In the genomic region with DNA sequence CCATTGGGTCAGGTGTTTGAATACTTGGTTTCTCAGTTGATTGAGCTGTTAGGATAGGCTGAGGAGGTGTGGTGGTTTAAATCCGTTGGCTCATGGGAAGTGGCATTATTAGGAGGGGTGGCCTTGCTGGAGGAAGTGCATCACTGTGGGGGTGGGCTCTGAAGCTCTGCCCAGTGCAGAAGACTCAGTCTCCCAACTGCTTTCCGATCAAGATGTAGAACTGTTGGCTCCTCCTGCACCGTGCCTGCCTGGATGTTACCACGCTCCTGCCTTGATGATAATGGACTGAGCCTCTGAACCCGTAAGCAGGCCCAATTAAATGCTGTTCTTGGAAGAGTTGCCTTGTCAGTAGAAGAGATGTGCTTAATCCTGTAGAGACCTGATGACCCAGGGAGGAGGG, we compare ENCODE assay signal across 24 mouse cellular contexts.
DNase-seq lines count a peak whose midpoint lies in the region; ATAC-seq and TF ChIP-seq lines count a peak whose summit lies in the region.
"Had no signal": no experiment of that assay in that cellular context is flagged by ENCODE, and none has a peak within 500 bp of the region (broad histone marks: within the 10 kb centered on the region; RNA-seq: fewer than 3 reads in every experiment).

No protein-coding gene starts in this region.

- peaks cover 7% of the 10 kb centered on the region for H3K36me3 ChIP-seq in heart, embryonic 12.5 days
- H3K36me3 ChIP-seq in midbrain, embryonic 11.5 days (ENCODE audit: control insufficient read depth, insufficient read depth, low read length) = no peaks in the 10 kb centered on the region
- no peaks in the 10 kb centered on the region; the same call in 1 of the 2 replicates for H3K36me3 ChIP-seq in midbrain, postnatal 0 days (ENCODE audit: insufficient read depth, low read length)
- H3K36me3 ChIP-seq in stomach, embryonic 14.5 days (ENCODE audit: control insufficient read depth, insufficient read depth, low read length) = no peaks in the 10 kb centered on the region; the same call in 1 of the 2 replicates
- H3K36me3 ChIP-seq in stomach, postnatal 0 days (ENCODE audit: control insufficient read depth, insufficient read depth, low read length) = no peaks in the 10 kb centered on the region
- H3K36me3 ChIP-seq: heart, embryonic 15.5 days had no signal

- H3K27me3 ChIP-seq in heart, embryonic 12.5 days (replicated peaks) = no peaks in the 10 kb centered on the region
- no peaks in the 10 kb centered on the region for H3K27me3 ChIP-seq in midbrain, embryonic 11.5 days (ENCODE audit: control insufficient read depth, insufficient read depth, low read length)
- no peaks in the 10 kb centered on the region for H3K27me3 ChIP-seq in midbrain, postnatal 0 days (ENCODE audit: insufficient read depth, low read length)
- H3K27me3 ChIP-seq in stomach, embryonic 14.5 days (ENCODE audit: control insufficient read depth, insufficient read depth, low read length) = no peaks in the 10 kb centered on the region
- H3K27me3 ChIP-seq in stomach, postnatal 0 days (ENCODE audit: control insufficient read depth, insufficient read depth, low read length) = no peaks in the 10 kb centered on the region
- H3K27me3 ChIP-seq: heart, embryonic 15.5 days had no signal

- TF ChIP-seq EP300 in stomach, postnatal 0 days (optimal IDR thresholded peaks at IDR 0.05) = no peak

- TF ChIP-seq CTCF in midbrain, postnatal 0 days (IDR thresholded peaks at IDR 0.05) = no peak
- no peak for TF ChIP-seq CTCF in stomach, postnatal 0 days (IDR thresholded peaks at IDR 0.05; ENCODE audit: low read depth)

- no peak overlapping the region for H3K27ac ChIP-seq in heart, embryonic 12.5 days (ENCODE audit: poor library complexity, severe bottlenecking)
- H3K27ac ChIP-seq in midbrain, embryonic 11.5 days (ENCODE audit: low read depth, low read length) = no peak overlapping the region
- no peak overlapping the region for H3K27ac ChIP-seq in midbrain, postnatal 0 days (ENCODE audit: low read depth, low read length)
- H3K27ac ChIP-seq in stomach, embryonic 14.5 days (ENCODE audit: low read length) = no peak overlapping the region
- H3K27ac ChIP-seq in stomach, postnatal 0 days (replicated peaks) = no peak overlapping the region
- H3K27ac ChIP-seq: gastrocnemius, adult 2 months; heart, embryonic 15.5 days; hindbrain, embryonic 10.5 days; hindbrain, embryonic 14.5 days had no signal

- no peak overlapping the region for H3K4me3 ChIP-seq in heart, embryonic 12.5 days
- H3K4me3 ChIP-seq in midbrain, embryonic 11.5 days (ENCODE audit: low read depth, low read length) = no peak overlapping the region
- H3K4me3 ChIP-seq in midbrain, postnatal 0 days (ENCODE audit: low read depth, low read length) = no peak overlapping the region
- no peak overlapping the region for H3K4me3 ChIP-seq in stomach, embryonic 14.5 days (ENCODE audit: low read depth, low read length)
- no peak overlapping the region for H3K4me3 ChIP-seq in stomach, postnatal 0 days (ENCODE audit: low read depth, low read length)
- H3K4me3 ChIP-seq: gastrocnemius, adult 2 months; heart, embryonic 15.5 days; hindbrain, embryonic 10.5 days had no signal

- no peak overlapping the region for H3K4me2 ChIP-seq in heart, embryonic 12.5 days
- no peak overlapping the region for H3K4me2 ChIP-seq in midbrain, embryonic 11.5 days
- no peak overlapping the region for H3K4me2 ChIP-seq in midbrain, postnatal 0 days (ENCODE audit: low read depth, low read length, poor library complexity, severe bottlenecking)
- no peak overlapping the region for H3K4me2 ChIP-seq in stomach, embryonic 14.5 days (replicated peaks; ENCODE audit: low read depth, low read length)
- H3K4me2 ChIP-seq in stomach, postnatal 0 days (replicated peaks; ENCODE audit: low read depth) = no peak overlapping the region
- H3K4me2 ChIP-seq: heart, embryonic 11.5 days; heart, embryonic 15.5 days; hindbrain, embryonic 14.5 days had no signal

- WGBS in heart, embryonic 12.5 days = 84% methylated on average over 5 of the region's 5 CpGs
- 92% methylated on average over 5 of the region's 5 CpGs for WGBS in midbrain, embryonic 11.5 days
- 89% methylated on average over 5 of the region's 5 CpGs for WGBS in midbrain, postnatal 0 days
- 93% methylated on average over 5 of the region's 5 CpGs for WGBS in stomach, embryonic 14.5 days
- WGBS in stomach, postnatal 0 days = 96% methylated on average over 5 of the region's 5 CpGs

- peaks cover 9% of the 10 kb centered on the region for H3K4me1 ChIP-seq in heart, embryonic 12.5 days (replicated peaks)
- H3K4me1 ChIP-seq in midbrain, embryonic 11.5 days (ENCODE audit: control insufficient read depth, insufficient read depth, low read length) = no peaks in the 10 kb centered on the region
- no peaks in the 10 kb centered on the region for H3K4me1 ChIP-seq in midbrain, postnatal 0 days (ENCODE audit: insufficient read depth, low read length)
- H3K4me1 ChIP-seq in stomach, embryonic 14.5 days (ENCODE audit: control insufficient read depth, insufficient read depth, low read length) = no peaks in the 10 kb centered on the region
- no peaks in the 10 kb centered on the region for H3K4me1 ChIP-seq in stomach, postnatal 0 days (replicated peaks; ENCODE audit: control insufficient read depth, insufficient read depth)
- H3K4me1 ChIP-seq: hindbrain, embryonic 10.5 days had no signal

- no peak for ATAC-seq in heart, embryonic 12.5 days (ENCODE audit: insufficient number of reproducible peaks, low FRiP score)
- no peak for ATAC-seq in midbrain, embryonic 11.5 days (ENCODE audit: low FRiP score)
- ATAC-seq in midbrain, postnatal 0 days (ENCODE audit: low FRiP score) = no peak
- ATAC-seq in stomach, embryonic 14.5 days (ENCODE audit: insufficient number of reproducible peaks, insufficient read depth, low FRiP score, low read depth) = 0 out of 2 replicates have a peak, but pooled peaks have one; percentile 10
- no peak for ATAC-seq in stomach, postnatal 0 days (ENCODE audit: low FRiP score, low TSS enrichment)
- ATAC-seq: activated CD4-positive, CD25-positive, alpha-beta regulatory T cell, adult 4 months; CD4-positive, CD25-positive, alpha-beta regulatory T cell, adult 4 months; intestine, postnatal 0 days had no signal

- no peak overlapping the region for H3K9ac ChIP-seq in heart, embryonic 12.5 days
- no peak overlapping the region for H3K9ac ChIP-seq in midbrain, embryonic 11.5 days (ENCODE audit: low read length)
- H3K9ac ChIP-seq in midbrain, postnatal 0 days (replicated peaks; ENCODE audit: low read length, poor library complexity, severe bottlenecking) = no peak overlapping the region
- no peak overlapping the region for H3K9ac ChIP-seq in stomach, embryonic 14.5 days (replicated peaks; ENCODE audit: low read depth, low read length)
- H3K9ac ChIP-seq in stomach, postnatal 0 days (ENCODE audit: low read length) = no peak overlapping the region
- H3K9ac ChIP-seq: forebrain, postnatal 0 days; heart, embryonic 15.5 days; hindbrain, embryonic 14.5 days had no signal

- DNase-seq in heart, adult 11 months = peak; percentile 71
- DNase-seq in midbrain, embryonic 11.5 days (ENCODE audit: low spot score, missing footprints) = peak; percentile 64
- DNase-seq in midbrain, postnatal 0 days (ENCODE audit: low spot score) = no peak
- no peak for DNase-seq in stomach, postnatal 0 days (ENCODE audit: low spot score)
- DNase-seq: adrenal gland, adult 8-10 months; adrenal gland, postnatal 25 days; cerebellum, adult 11-12 months; cerebellum, adult 8-10 months; cerebellum, postnatal 10 days; forebrain, postnatal 0 days; gastrocnemius, adult 2 months; gastrocnemius, postnatal 14 days; heart, adult 18-20 months; heart, postnatal 10 days; heart, postnatal 36 days had no signal

- H3K9me3 ChIP-seq in heart, embryonic 12.5 days (replicated peaks) = no peaks in the 10 kb centered on the region
- H3K9me3 ChIP-seq in midbrain, embryonic 11.5 days (ENCODE audit: control insufficient read depth, low read length) = no peaks in the 10 kb centered on the region
- no peaks in the 10 kb centered on the region for H3K9me3 ChIP-seq in midbrain, postnatal 0 days (ENCODE audit: low read length)
- no peaks in the 10 kb centered on the region for H3K9me3 ChIP-seq in stomach, embryonic 14.5 days (ENCODE audit: control insufficient read depth, low read depth, low read length)
- H3K9me3 ChIP-seq in stomach, postnatal 0 days (ENCODE audit: control insufficient read depth, low read length) = no peaks in the 10 kb centered on the region
- H3K9me3 ChIP-seq: heart, embryonic 15.5 days; hindbrain, embryonic 10.5 days had no signal

Comparison
In these comparisons a context has a peak if more than half of its experiments do, and no peak if none do; other contexts are left out.
1. DNase-seq: peak in heart, adult 11 months (single experiment) and midbrain, embryonic 11.5 days (single experiment); none in midbrain, postnatal 0 days (single experiment) and stomach, postnatal 0 days (single experiment).